Mouse (Mus musculus) c-Kit-positive CD71-negative TER-119-negative erythroid progenitor cells, embryonic 14.5 days (primary cell): ENCODE measurements at regions not wholly inside any gene's neighbourhood (a gene's known extent, or its start where the extent isn't known, plus 50 kb on each side); places are given as distances from the start of the nearest gene placed in this dataset.

Experiments used
- DNase-seq: peaks from one replicate; pipeline ENCODE4 v3.0.0-alpha.2; 2013; ENCODE audit warnings: low read depth

DNA sequence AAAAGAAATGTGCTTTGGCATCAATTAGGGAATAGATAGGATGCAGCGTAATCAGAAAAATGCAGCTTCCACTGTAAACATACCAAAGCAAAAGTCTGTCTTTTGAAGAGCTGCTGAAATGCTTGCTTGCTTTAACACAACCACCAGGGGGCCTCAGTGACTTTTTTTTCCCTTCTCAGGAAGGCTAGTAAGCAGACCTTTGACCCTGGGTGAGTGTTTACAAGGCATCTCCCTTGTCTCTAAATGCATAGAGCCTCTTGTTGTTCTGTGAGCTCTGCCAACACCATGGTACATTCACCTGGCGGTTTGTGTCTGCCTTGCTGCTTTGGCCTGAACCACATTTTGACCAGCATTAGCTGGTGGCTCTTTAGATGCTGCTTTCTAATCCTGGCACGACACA is 191.9 kb upstream of the C9orf72 start:
- DNase-seq, result peak; percentile 9

DNA sequence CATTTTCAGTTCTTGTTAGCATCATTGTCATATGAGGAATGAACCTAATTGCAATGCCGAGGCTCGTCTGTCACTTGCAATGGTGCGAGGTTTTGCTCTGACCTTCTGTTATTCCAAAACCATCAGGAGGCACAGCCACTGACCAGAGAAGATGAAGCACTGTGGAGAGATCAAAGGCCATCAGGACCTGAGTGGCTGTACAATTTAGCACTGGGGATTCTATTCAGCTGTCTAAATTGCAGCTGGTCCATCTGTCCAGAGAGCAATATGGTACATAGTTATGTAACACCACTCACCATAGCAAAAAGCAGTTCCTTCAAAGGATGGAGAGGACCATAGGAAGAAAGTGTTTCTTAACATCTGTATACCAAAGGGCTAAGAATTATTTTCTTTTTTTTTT is 187.5 kb upstream of the C9orf72 start:
- no peak for DNase-seq

DNA sequence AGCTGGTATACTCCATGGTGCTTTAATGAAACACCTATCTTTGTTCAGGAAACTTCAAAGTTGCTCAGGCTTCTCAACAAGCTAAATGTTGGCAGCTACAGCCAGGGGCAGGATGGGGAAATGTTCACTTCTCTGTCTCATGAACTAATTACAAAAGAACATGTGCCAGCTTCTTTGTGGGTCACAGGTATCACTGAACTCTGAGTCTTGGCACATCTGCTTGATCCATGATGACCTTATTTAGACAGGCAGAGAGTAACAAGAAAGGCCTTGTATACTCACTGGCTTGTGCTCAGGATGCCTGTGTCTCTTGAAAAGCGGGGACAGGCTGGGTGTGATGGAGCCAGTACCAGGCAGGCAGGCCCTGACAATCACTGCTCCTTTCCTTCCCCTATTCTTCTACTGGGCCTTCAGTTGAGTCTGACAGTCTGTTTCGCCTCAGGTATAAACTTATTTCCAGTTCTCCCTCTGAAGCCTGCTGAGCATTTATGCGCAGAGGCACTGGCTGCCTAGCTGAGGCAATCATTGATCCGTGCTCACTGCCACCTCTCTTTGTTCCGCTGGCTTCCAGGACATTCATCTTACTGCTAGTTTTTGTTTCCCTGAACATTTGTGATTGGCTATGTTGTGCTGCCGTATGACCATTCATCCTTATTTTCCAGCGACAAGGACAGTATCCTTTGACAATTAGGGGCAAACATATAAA is 179.5 kb upstream of the C9orf72 start:
- no peak for DNase-seq

DNA sequence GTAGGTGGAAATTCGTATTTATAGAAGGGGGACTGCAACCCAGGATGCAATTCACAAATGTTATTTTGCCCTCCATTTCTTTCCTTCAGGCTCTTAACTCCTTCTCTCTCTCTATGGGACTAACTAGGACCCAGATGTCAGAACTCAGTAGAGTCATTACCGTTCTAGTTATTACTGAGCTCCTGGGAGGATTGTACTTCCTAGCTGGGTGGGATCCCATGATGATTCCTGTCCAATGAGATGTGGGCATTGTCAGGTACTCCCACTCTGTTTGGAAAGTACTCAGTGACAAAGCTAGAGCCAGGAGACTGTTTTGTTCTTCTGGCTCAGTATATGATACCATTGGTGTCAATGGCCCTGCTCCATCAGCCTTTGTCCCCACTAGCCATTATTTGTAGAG is 178.1 kb upstream of the C9orf72 start:
- no peak for DNase-seq

DNA sequence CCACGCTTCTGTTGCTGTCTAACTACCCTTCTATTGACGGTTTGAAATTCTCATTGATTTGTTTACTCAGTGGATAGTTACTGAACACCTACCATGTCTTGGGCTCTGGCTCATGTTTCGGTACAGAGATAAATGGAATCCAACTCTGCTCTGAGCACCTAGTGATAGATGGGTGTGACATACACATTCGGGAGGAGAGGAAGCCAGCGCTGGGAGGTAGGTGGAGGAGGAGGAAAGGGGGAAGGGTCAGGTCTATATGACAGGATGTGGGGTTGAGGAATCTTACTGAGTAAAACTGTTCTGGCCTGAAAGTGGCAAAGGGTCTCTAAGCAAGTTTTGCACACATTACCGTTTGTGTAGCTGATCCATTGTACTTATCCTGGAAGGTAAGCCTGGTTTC is 177.6 kb upstream of the C9orf72 start:
- no peak for DNase-seq

DNA sequence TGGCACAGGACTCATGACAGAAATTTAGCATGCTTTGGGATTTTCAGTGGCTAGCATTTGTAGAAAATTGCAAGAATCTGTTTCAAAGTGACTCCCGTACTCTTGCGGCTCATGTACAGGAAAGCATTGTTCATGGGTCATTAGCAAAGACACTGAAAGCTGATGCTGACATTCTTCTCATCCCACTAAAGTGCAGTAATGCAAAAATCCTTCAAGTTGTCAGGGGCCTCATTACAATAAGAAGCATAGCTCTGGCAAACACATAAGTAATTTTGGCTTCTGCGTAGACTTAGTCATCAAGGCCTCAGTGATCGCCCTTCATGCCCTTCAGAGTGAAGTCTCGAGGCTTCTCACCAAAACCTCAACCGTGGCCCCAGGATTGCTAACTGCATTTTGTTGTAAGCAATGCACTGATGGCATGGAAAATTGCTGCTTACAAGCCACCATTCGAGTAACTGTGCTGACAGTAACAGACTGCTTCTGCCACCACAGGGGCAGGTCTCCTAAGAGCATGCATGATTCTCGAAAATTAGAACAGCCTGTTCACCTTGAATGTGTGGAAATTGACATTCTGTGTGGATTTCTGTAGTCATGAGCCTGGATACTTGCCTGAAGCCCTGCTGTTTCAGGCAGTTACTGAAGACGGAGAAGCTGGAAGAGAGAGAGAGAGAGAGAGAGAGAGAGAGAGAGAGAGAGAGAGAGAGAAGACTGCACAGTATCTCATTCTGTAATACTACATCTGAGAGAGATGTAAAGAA is 176.6 kb upstream of the C9orf72 start:
- no peak for DNase-seq

DNA sequence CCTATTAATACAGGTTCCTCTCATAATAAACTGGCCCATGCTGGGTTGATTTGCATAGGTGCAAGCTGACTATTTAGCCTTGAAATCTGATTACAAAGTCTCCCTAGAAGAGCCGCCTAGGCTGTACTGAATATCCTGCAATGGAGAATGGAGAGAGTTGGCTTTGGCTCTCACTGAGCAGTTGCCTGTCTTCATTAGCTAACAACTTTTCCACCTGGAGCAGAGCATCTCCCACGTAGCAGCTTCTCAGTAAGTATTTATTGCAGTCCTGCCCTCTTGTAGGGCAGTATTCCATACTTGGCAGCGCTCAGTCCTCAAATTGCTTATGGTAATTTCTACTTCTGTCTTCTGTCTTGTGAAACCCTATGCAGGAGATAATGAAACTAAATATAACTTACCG is 175.8 kb upstream of the C9orf72 start:
- no peak for DNase-seq

DNA sequence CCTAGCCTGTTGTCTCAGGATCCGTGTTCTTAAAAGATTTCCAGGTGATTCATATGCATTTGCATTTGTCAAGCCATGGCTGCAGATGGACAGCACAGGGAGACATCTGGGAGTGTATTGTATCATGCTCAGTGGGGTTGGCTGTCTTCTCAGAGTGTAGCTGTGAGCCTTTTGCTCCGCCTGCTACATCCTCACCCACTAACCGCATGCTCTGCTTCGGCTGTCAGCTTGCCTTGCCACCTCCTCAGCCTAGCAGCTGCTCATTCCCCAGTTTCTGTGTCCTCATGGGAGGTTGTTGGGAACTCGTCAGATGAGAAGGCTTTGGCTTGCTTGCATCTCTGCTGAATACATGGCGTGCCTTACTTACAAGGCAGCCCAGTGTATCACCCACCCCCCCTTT is 174.5 kb upstream of the C9orf72 start:
- no peak for DNase-seq

DNA sequence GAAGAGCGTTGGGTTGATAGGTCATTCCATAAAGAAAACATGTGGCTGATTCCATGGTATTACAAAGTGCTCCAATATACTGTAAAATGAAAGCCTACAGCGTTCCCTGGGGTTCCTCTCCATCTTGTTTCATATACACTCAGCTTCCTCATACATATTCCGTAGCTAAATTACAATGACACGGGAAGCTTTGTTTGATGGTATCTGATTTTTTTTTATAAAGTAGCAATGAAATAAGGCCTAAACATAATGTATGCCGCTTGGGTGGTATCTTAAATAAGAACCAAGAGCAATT is 169.6 kb upstream of the C9orf72 start:
- no peak for DNase-seq

DNA sequence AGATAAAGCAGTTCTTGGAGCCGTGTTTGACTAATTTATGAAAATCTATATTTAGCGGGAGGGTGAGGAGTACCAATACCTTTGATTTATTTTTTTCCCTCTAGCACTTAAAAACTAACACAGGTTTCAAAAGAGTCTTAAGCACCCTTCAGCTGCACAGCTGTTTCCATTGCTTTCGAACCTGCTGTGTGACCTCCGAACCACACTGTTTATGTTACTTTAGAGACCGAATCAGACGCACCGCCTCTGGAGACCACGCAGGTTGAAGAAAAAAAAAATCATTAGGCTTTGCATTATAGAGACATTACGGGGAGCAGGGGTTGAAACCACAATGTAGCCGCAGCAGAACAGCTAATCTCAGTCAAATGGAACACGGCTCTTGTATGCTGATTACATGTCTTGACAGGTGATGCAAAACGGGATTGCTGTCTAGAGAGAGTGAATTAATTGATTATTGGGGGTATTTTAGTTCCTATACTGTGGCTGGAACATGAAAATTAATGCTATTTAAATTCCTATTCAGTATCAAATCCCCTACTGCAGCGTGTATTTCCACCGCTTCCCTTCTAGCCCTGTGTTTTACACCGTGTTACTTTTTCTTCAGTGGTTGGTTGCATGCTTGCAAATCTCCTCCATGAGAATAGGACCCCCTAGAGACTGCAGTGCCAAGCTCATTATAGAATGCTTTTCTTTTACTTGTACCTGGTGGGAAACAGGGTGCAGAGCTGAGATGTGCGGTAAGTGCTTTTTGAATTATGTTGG is 169.0 kb upstream of the C9orf72 start:
- no peak for DNase-seq

DNA sequence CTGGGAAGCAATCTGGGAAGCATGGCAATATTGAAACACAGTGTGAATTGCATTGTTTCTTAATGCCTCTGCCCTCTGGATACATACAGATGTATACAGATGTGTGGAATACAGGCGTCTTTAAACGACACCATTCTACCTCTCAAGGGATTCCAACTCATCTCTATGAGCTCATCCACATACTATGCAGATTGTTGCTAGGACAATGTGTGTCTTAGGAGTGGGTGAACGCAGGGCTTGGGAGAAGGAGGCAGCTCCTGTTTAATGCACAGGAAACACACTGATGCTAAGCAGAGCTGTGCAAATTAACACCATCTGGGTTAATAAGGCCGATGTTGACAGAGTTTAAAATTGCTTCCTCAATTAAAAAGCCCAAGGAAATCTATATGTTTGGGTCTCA is 149.8 kb upstream of the C9orf72 start:
- no peak for DNase-seq

DNA sequence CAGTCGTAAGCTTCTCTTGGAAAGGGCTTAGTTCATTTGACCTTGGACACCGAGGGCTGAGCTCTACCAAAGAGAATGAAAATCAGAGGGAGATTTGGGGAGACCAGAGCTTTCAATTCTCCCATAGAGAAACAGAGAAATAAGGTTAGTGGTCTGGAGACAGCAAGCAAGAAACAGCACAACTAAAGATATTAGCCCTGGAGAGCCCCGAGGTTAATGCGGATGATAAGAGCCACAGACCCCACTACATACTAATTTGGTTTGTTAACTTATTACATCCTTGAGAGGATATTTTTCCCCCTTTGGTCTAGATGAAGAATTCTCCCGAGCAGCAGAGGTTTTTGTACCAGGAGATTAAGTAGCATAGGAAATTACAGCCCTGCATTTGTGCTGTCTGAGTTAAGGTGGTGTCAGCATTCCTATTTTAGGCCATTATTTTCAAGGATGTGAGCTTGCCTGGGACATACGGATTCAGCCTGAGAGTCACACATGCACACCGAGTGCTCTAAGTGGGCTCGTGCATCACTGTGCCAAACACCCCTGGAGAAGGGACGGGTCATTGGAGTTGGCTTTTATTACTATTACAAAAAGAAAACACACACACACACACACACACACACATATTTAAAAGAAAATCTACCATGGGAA is 147.4 kb upstream of the C9orf72 start:
- no peak for DNase-seq

DNA sequence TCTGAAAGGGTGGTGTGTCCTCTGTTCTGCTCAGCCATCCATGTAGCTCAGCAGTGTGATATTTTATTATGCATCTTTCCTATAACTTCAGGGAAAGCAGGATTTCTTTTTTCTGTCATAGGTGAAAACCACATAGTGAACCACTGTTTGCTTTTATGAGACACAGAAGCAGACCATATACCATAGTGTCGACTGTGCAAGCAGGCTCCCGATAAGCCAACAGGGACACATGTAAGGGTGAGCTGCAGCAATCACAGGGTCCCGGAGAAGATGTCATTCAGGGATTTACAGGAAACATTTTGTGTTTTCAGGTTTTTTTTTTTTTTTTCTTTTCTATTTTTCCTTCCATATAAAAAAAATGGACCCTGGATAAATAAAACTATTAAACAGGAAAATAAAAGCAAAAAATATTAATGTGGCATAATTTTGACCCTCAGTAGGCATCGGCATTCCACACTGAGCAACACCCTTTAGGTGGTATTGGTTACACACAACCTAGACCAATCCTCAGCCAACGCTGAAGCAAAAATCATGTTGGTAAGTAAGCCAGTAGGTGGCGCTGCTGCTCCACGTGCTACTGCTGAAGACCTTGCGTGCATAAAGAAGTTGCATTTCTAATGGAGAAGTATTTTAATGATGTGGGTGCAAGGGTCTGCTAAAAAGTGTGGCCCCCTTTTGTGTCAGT is 146.7 kb upstream of the C9orf72 start:
- peak; percentile 28 for DNase-seq

DNA sequence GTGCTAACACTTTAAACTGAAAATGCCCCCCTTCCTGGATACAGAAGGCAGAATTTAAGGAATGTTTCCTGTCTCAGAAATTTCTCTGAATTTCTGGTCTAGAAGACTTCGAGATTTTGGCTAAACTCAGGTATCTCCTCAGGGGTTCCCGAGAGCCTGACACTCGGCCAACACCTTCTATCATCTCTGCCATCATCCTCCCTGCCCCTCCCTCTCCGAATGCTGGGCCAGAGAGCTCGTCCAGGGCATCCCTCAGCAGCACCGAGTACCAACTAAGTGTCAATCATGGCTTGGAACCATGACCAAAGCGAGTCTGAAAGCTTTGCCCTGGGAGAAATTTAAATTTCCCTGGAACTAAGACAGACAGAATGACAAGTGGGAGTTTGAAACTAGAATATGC is 138.2 kb upstream of the C9orf72 start:
- DNase-seq, result no peak

DNA sequence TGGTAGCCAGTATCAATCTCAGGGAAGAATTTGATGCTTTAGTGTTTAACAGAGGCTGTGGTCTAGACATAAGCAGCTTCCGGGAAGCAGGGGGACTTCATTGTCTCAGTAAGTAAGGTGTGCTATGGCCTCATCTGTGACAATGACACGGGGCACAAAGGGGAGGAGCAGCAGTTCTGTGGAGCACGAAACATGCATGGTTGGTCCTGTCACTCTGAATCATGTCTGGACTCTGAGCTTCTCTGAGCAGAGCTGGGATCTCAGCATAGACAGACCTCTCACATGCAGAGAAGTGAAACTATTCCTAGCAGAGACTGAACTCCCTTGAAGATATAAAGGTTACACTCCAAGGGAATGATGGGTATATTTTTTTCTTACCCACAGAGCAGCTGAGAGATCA is 136.2 kb upstream of the C9orf72 start:
- no peak for DNase-seq

DNA sequence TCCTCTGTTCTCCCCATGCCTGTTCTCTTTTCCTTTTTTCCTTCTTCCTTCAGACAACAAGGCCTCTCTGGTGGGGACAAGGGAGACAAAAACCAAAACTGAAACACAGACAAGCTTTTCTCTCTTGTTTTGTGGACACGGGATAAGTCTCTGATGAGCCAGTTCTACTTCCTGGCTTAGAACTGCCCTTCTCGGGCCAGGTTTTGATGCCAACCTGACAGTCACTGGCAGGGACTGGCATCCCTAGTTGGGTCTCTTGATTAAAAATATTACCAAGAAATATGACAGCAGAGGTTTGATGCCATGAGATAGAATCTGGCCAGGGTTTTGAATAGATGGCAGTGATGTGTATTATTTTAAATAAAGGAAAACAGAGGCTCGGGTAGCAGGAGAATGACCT is 133.4 kb upstream of the C9orf72 start:
- DNase-seq, result no peak

DNA sequence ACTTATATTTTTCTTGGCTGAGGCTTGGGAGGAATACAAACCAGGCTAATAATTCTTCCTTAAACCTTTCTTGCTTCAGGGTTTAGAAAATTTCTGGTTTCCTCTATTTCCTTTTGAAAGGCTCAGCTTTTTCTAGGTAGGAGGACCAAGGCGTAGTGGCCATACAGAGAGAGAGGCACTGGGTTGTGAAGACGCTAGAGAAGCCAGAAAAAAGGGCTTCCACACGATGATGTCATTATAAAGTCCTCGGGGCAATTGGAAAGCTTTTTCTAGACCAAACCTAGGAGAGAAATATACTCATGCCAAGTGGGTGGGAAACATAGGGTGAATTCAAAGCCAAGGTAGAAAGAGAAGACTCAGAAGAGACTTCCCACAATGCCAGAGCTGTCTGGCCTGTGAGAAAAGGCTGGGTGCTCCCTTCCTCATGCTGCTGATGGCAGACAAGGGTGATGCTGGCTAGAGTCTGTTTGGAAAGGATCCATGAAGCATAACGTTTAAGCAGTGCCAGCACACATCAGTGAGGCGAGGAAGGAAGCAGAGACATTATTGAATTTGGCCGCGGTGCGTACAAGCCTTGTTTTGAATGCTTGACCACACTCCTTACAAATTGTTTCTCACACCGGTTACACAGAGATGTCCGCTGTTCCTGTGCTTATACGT is 131.1 kb upstream of the C9orf72 start:
- no peak for DNase-seq

DNA sequence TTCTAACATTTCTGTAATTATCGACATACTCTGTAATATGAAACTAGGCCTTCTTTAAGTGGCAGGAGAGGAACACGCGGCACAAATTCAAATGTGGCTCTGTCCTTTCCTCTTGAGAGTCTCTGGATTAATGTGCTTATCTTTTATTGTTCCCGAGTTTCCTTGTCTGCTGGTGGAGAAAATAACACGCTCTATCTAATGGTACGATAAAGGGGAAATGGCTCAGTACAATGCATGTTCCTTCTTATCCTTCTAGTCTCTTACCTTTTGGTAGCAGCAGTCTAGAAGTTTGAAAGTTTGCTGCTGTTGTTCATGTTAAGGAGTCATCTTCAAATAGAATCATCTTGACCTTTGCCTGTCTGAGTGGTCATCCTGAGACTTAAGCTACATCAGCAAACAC is 130.1 kb upstream of the C9orf72 start:
- DNase-seq, result no peak

DNA sequence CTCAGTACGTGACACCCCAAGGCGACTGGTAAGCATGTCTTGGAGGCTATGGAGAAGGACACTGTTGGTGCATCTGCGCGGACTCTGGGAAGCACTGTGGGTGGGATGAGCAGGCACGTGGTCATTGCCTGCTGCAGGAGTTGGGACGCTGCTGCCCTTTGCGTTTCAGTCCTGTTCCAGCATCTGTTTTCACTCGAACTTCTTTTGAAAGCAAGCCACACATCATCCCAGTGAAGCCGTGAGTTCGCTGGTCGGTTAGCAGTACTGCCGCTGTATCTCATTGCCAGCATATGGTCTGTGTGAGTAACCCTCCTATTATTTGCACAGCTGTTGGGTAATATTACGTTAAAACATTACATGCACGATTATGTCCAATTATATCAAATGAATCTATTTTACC is 128.1 kb upstream of the C9orf72 start:
- DNase-seq, result no peak

DNA sequence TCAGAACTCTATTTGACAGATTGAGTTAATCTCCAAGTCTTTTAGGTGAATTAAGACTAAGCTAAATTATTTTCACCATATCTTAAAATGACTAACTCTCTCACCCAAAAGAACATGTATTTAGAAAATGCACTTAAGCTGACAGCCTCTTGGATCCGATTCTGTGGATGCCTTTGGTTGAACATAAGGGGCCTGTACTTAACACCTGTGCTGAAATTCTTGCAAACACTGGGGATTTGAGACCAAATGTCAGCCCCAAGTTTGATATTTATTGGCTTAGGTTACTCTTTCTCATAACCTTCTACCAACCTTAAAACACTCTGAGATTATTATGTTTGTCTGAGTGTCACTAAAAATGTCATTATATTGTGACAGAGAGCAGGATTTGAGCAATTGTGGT is 126.6 kb upstream of the C9orf72 start:
- no peak for DNase-seq

DNA sequence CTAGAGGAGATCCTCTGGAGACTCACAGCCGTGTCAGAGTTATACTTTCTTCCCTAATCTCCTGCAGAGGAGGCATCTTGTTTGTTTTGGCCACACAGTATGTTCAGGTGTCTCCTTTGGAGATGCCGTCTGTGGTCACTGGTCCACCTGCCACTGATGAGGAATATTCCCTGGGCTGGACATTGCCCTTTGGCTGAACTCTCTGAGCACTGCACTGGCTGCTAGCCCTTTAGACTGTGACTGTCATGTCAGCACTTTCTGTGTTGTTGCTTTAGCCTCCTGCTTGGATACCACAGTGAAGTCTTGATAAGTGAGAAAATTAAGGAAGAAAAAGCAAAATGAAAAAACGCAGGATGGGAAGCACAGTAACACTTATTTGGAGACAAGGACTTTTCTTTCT is 124.5 kb upstream of the C9orf72 start:
- no peak for DNase-seq

DNA sequence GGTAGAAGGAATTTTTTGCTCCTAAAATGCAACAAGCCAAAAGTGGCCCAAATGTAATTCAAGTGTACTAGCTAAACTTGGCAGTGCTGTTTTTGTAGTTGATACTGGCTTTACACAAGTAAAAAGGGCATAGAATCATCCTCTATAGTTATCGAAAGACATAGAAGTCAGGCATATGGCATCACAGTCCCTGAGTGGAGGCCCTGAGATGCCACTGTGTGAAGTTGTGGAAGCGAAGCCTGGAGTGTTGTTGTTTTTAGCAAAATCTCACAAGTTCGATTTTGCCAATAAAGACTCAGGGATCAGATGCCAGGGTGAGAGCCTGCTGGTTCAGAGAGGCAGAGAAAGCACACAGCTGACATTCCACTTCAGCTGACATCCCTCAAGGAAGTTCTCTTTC is 121.6 kb upstream of the C9orf72 start:
- DNase-seq, result no peak
